Mouse (Mus musculus) E14TG2a.4 (cell line): ENCODE measurements around the gene Hrh1.

Experiments used
- CTCF ChIP-seq: conservative IDR thresholded peaks from 2 replicates; pipeline ENCODE4 v1.5.1; 2014; ENCODE audit warnings: low read length
- NANOG ChIP-seq: IDR thresholded peaks from 2 replicates; pipeline ENCODE4 v1.6.1; 2014; ENCODE audit warnings: borderline replicate concordance, low read length, mixed read lengths

DNA sequence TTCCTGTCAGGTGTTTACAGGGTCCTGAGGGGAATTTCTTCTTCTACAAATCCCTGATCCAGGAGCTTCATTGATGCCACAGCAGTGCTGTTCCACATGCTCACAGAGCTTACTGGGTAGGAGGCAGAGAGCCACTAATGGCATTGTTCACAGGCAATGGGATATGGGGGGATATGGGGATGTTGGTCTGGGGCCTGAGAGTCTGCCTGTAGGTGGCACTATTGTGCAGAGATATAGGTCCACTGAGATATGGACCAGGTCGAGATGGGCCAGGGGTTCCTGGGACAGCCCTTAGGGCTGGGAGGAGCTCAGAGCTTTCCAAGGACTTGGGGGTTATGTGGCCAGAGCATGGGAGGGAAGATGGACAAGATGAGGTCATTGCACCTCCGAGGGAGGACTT is 42.6 kb downstream of the Hrh1 start:
- TF ChIP-seq CTCF (peak; percentile 59), NANOG (no peak)
